Mouse (Mus musculus) intestine, embryonic 16.5 days (tissue): ENCODE results near the gene Arglu1. TPM values are rescaled to one million over a fixed set of nuclear protein-coding genes. Genes with fewer than 3 reads are reported as not detected.
A peak's percentile ranks its signal among the peaks of the same experiment; 100 is the strongest.

ENCODE experiments used
- ATAC-seq: fragments of 200-750 bp; cut with Nextera tagmentation; 2 replicates; pipeline ENCODE4 v1.8.0; 2017; ENCODE audit warnings: moderate TSS enrichment, moderate library complexity
- H3K27ac ChIP-seq: fragments of 300-500 bp; sonication (generic); 2 replicates; pipeline ENCODE4 v1.5.1; 2014; ENCODE audit warnings: mild to moderate bottlenecking, low read length
- H3K27me3 ChIP-seq: fragments of 300-500 bp; sonication (generic); replicated peaks from 2 replicates; pipeline ENCODE4 v1.6.1; 2014; ENCODE audit warnings: low read length, control low read depth, mixed read lengths; ENCODE audit not compliant: control insufficient read depth, insufficient read depth
- H3K36me3 ChIP-seq: fragments of 300-500 bp; sonication (generic); 2 replicates; pipeline ENCODE4 v1.6.1; 2014; ENCODE audit warnings: low read length, control low read depth; ENCODE audit not compliant: control insufficient read depth, insufficient read depth
- H3K4me1 ChIP-seq: fragments of 300-500 bp; sonication (generic); 2 replicates; pipeline ENCODE4 v1.6.1; 2014; ENCODE audit warnings: low read length, control low read depth, mixed read lengths; ENCODE audit not compliant: control insufficient read depth, insufficient read depth
- H3K4me2 ChIP-seq: fragments of 300-500 bp; sonication (generic); 2 replicates; pipeline ENCODE4 v1.6.1; 2014; ENCODE audit warnings: low read depth, low read length, control low read depth
- H3K4me3 ChIP-seq: fragments of 300-500 bp; sonication (generic); 2 replicates; pipeline ENCODE4 v1.5.1; 2014; ENCODE audit warnings: mild to moderate bottlenecking, low read length
- H3K9ac ChIP-seq: fragments of 300-500 bp; sonication (generic); 2 replicates; pipeline ENCODE4 v1.6.1; 2014; ENCODE audit warnings: low read depth, low read length
- H3K9me3 ChIP-seq: fragments of 300-500 bp; sonication (generic); 2 replicates; pipeline ENCODE4 v1.6.1; 2016; ENCODE audit warnings: low read length, control low read depth; ENCODE audit not compliant: control insufficient read depth
- WGBS: fragments of 180-500 bp; shearing (Covaris S2); extraction: QIAGEN DNeasy Blood & Tissue Kit; methylation state at CpG from one replicate; pipeline ENCODE4 v1.1.7; 2014; 5-methylcytosine and 5-hydroxymethylcytosine counted together
- polyA plus RNA-seq: library from polyadenylated mRNA; unstranded; fragments of >200 nt; fragmentation: Nextera tagmentation; extraction: Ambion mirVana; gene quantifications from 2 replicates; pipeline ENCODE4 v1.2.1, GENCODE M21; 2015

The Arglu1 gene
- polyA plus RNA-seq, 1 experiment from 2014 or later: 68.9 TPM

DNA sequence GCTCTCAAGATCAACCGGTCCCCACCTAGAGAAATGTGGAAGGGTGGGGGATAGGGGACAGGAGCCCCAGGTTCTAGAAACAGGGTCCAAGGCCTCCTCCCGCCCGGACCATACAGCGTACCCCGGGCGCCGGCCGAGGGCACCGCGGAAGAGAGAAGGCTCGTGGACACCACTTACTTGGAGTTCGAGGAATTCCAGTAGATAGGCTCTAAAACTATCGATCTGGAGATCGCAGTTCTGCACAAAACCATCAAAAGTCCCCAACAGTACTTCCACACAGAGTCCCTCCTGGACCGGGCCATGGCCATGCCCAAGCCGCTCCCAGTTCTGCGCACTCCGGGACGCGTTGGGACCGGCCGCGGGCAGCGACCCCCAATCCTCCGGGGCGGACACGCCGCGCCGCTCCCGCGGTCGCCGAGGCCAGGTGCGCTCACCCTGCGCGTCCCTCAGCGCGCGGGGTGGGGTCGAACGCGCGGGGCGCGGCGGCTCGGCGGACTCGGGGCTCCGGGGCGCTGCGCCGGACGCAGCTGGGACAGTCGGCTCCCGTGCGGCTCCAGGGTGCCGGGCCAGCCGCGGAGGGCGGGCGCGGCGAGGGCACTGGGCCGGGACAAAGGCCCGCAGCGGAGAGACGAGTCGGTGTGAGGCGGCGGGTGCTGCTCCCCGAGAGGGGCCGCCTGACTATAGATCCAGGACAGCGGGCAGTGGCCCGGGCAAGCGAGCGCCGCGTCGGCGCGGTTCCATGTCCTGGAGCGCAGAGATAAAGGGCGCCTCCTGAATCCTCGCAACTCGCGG, 29.8 kb downstream of the Arglu1 start:
- H3K27me3 ChIP-seq: no peaks in the 10 kb centered on the region
- H3K9ac ChIP-seq: peak overlapping the region; percentile 82
- H3K27ac ChIP-seq: peak overlapping the region; percentile 81
- no peaks in the 10 kb centered on the region for H3K36me3 ChIP-seq
- peak overlapping the region; percentile 86 for H3K4me2 ChIP-seq
- under 1% methylated on average over 88 of the region's 88 CpGs for WGBS
- peaks cover 3% of the 10 kb centered on the region; the same call in 1 of the 2 replicates for H3K4me1 ChIP-seq
- H3K9me3 ChIP-seq: no peaks in the 10 kb centered on the region
- ATAC-seq: peak; percentile 55
- H3K4me3 ChIP-seq: peak overlapping the region; percentile 87

DNA sequence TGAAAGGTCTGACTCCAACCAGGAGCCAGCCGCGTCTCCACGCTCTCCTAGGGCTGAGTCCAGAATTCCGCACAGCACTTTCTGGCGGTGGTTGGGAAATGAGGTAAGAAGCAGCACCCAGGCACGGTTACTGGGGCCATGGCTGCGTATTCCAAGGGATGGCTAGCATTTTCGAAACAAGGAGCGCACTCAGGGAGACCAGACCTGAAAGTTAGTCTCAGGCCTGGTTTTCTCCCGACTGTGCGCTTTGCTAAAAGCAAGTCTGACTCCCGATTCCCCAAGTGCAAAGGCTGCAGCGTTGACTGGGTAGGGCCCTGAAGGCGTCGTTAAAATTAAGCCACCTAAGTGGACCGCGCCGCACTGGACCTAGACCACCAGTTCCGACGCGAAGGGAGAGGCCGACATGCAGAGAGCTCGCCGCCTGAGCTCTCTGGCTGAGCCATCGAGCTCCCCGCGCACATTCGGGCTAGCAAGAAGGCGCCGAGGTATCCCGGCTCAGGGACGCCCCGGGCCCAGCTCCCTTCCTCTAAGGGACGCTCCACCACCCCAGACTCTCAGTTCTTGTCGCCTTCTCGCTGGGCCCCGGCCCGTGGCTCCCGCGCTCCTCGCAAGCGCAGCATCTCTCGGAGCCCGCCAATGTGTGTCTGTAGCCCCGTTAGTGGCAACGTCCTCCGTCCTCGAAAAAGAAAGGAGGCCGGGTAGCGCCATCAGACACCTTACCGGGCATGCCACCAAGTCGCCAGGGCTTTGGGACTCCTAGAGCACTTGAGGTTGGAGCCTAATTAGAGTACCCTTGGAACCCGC, 30.6 kb downstream of the Arglu1 start:
- Histone ChIP-seq H3K4me1 (peaks cover 9% of the 10 kb centered on the region; the same call in 1 of the 2 replicates), H3K36me3 (no peaks in the 10 kb centered on the region), H3K9me3 (no peaks in the 10 kb centered on the region), H3K9ac (peak overlapping the region; percentile 82), H3K27me3 (no peaks in the 10 kb centered on the region), H3K4me3 (peak overlapping the region; percentile 87), H3K27ac (peak overlapping the region; percentile 81), H3K4me2 (peak overlapping the region; percentile 86)
- WGBS: under 1% methylated on average over 53 of the region's 53 CpGs
- no peak for ATAC-seq

DNA sequence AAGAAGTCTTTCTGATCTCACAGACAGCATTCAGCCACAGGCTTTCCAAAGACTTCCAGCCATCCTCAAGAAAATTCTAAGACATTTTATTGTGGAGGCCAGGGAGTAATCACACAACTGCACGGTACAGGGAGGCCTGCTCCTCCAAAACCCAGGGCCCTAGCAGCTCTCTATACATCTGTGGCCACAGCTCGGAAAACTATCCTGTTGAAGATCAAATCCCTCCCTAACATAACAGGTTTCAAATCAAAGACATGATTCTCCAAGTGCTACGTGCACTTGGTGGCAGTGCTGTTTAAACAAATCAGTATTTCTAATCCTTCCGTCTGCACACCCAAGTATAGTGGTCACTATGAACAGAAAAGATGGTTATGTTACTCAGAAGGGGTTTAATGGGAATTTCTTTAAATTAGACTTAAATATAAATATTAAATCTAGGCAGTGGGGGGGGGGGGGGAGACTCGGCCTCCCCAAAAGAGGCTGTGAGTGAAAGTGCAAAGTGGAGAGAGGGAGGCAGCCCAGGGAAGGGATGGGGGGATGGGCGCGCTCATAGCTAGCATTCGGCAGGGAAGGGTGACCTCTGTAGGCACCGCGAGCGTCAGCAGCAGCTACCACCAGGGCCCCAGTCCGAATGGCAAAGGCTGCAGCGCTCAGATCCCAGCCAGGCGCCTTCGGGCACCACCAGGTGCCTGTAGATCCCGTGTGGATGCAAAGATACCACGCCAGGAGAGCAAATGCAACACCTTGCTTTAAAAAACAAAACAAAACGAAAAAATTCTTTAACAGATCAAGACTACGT, 31.7 kb downstream of the Arglu1 start:
- peak; percentile 58 for ATAC-seq
- 5% methylated on average over 18 of the region's 19 CpGs for WGBS
- H3K27me3 ChIP-seq: no peaks in the 10 kb centered on the region
- H3K4me1 ChIP-seq: peaks cover 12% of the 10 kb centered on the region; the same call in 1 of the 2 replicates
- no peaks in the 10 kb centered on the region for H3K36me3 ChIP-seq
- H3K9me3 ChIP-seq: no peaks in the 10 kb centered on the region
- H3K4me3 ChIP-seq: peak overlapping the region; percentile 87
- H3K4me2 ChIP-seq: peak overlapping the region; percentile 86
- H3K27ac ChIP-seq: peak overlapping the region; percentile 54
- peak overlapping the region; percentile 82 for H3K9ac ChIP-seq

DNA sequence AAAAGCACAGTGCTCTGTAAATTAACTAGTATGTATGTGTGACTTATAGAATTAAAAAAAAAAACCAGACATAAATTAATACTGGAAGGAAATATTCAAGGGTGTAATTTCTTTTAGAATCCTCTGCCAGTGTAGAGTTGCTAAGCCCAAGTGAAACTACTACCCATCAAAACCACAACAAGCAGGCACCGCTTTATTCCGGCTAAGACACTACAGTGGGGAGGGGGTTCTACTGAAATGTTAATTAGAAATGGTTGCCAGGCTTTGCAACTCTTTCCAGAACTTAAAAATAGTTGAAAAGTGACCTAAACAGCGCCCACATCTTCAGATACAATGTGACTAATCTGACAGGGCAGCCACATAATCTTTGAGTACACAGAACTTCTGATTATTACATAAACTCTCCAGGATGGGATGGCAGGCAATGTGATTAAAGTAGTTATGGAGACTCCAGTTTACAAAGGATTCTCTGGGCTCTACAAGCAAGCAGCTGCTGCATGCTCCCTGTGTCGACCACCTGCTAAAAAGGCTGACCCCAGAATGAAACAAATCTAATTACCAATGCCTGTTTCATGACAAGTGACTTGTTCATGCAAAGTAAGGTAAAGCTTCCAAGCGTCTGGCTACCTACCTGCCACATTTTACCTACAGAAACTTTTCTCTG, 32.5 kb downstream of the Arglu1 start:
- Histone ChIP-seq H3K27ac (no peak overlapping the region), H3K4me2 (peak overlapping the region; percentile 86), H3K36me3 (no peaks in the 10 kb centered on the region), H3K4me3 (peak overlapping the region; percentile 87), H3K4me1 (peaks cover 12% of the 10 kb centered on the region; the same call in 1 of the 2 replicates), H3K9me3 (no peaks in the 10 kb centered on the region), H3K27me3 (no peaks in the 10 kb centered on the region), H3K9ac (peak overlapping the region; percentile 82; the same call in 1 of the 2 replicates)
- ATAC-seq: no peak
- 49% methylated on average over 5 of the region's 5 CpGs for WGBS

DNA sequence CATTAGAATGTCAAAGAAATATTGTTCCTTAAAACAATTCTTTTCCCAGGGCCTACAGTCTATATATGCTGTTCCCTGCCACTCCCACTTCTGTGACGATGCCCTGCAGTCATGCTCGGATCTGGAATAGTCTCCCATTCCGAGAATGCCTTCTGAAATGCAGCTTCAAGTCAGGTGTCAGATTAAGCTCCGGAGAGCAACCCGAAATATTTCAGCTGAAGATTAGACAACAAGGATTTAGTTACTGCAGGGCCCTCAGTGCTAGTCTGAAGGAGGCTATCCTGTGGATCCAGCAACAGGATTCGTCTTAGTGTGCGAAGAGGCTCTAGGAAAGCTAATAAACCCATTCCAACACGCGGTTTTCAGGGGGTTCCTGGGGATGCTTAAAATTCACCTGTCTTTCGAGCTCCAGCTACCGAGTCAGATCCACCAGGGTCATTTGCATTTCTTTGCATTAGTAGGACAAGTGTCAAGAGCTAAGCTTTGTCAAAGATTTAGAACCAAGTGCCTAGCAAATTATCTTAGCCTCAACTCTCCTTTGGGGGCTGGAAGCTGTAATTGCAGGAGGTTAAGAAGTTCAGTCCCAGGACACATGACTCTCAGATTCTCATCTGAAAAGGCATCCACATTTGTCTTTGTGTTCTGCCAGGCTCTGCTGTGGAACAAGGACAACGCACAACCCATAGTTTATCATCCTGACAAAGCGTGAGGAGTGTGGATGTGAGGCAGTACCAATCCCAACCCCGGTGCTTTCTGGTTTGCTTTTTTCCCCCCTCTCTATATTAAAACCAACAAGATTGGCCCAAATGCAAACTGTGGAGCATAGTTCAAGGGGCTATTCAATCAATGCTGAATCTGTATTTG, 33.5 kb downstream of the Arglu1 start:
- Histone ChIP-seq H3K4me3 (peak overlapping the region; percentile 16), H3K36me3 (no peaks in the 10 kb centered on the region), H3K4me2 (peak overlapping the region; percentile 1), H3K27me3 (no peaks in the 10 kb centered on the region), H3K9ac (no peak overlapping the region; the same call in 1 of the 2 replicates), H3K9me3 (no peaks in the 10 kb centered on the region), H3K27ac (no peak overlapping the region), H3K4me1 (peaks cover 14% of the 10 kb centered on the region)
- 40% methylated on average over 14 of the region's 14 CpGs for WGBS
- ATAC-seq: no peak

DNA sequence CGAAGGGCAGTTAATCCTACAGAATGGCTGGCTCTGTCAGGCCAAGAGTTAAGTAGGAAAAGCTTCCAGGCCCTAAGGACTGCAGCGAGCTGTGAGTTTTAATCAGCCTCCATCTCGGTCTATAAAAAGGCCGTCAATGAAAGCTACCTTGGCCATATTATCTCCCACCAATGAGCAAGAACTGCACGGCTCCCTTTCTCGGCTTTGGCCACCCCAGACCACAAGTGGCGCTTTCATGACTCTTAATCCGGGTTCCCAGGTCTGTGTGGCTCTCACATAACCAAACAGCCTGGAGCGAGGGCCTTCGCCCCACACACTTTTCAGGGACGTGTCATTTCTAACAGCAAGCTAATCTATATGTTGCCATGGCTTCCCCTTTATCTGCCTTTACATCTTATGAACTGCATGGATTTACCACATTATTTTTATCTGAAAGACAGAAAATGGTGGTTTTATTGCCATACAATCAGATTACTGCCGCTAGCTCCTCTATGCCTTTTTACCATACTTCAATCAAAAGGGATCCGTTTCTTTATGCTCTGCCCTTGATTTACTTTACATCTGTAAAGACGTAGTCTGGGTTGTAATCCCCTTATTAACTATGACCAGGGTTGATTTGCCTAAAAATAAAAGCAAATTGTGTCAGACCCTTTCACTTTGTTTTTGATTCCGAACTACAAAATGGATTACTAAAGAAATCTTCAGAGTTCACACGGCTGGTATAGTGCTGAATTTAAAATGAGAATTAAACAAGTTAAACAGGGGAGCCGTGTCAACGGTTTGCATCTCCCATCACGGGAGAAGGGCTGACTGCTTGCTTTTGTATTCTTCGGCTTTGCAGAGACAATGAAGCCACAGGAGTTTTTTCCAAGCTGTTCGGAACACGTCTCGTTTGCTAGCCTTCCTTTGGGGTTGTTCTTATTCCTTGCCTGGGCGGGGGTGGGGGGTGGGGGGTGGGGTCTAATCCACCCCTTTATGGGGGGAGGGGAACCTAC, 34.7 kb downstream of the Arglu1 start:
- H3K4me2 ChIP-seq: no peak overlapping the region; the same call in 1 of the 2 replicates
- no peak overlapping the region for H3K27ac ChIP-seq
- no peaks in the 10 kb centered on the region for H3K36me3 ChIP-seq
- peaks cover 14% of the 10 kb centered on the region for H3K4me1 ChIP-seq
- no peak for ATAC-seq
- WGBS: 52% methylated on average over 24 of the region's 24 CpGs
- H3K4me3 ChIP-seq: 0 out of 2 replicates have a peak overlapping the region, but pooled peaks have one; percentile 0
- no peaks in the 10 kb centered on the region for H3K27me3 ChIP-seq
- H3K9ac ChIP-seq: no peak overlapping the region
- no peaks in the 10 kb centered on the region for H3K9me3 ChIP-seq

DNA sequence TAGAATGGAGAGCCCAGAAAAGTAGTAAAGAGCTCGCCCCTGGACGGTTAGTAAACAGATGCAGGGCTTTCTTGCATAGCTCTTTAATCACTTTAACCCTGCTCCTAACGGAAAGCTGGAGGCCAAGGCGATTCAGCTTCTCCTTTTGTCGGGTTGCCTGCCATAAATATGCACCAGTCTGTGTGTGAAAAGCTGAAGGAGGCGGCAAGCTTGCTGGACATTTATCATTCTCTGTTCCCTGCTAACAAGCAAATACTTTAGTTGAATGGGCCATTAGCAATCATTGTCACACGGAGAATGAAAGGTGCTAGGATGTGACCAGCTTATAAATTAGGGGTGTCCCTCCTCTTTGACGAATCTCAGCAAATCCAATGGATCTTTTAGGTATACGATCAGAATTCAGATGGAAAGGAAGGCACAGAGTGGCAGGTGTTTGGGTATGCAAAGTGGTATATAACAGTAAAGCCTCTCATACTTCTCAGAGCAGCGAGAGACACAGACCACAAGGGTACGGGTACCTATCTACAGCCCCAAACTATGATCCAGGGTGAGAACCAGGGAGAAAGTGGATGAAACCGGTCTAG, 36.3 kb downstream of the Arglu1 start:
- Histone ChIP-seq H3K36me3 (no peaks in the 10 kb centered on the region), H3K27me3 (no peaks in the 10 kb centered on the region), H3K4me3 (no peak overlapping the region), H3K27ac (no peak overlapping the region), H3K9ac (no peak overlapping the region), H3K4me2 (no peak overlapping the region), H3K4me1 (peaks cover 29% of the 10 kb centered on the region), H3K9me3 (no peaks in the 10 kb centered on the region)
- WGBS: 46% methylated on average over 12 of the region's 12 CpGs
- no peak for ATAC-seq
